Mouse (Mus musculus) effector memory CD4-positive, alpha-beta T cell, adult 7 months (primary cell): Measurements from ENCODE around the gene Dap3. TPM values are rescaled to one million over a fixed set of nuclear protein-coding genes. Genes with fewer than 3 reads are reported as not detected.

Source experiments
- polyA plus RNA-seq: library from polyadenylated mRNA; unstranded; fragments of 100-300 nt; shearing (Covaris generic); gene quantifications from one replicate; pipeline ENCODE4 v1.2.1, GENCODE M21; 2017

The Dap3 gene
- polyA plus RNA-seq, result 114 TPM

GRCm38 (mm10) chr3:88950576-88951326 lies at the start of gene Dap3, which contains the start of gene Ash1l:
TSS of gene Dap3 (minus strand) at chr3:88951181.
TSS of gene Ash1l (plus strand) at chr3:88950622.

GRCm38 (mm10) chr3:88913511-88914383 lies 37.2 kb downstream of the Dap3 start, which contains the start of gene Msto1:
TSS of gene Msto1 (minus strand) at chr3:88913999.

Other genes starting within 250 kb of the Dap3 start
- 20.9 TPM for gene Rit1, start 234.3 kb downstream of the Dap3 start, polyA plus RNA-seq
- gene Syt11, start 176.0 kb downstream of the Dap3 start, polyA plus RNA-seq, result 35.3 TPM
- gene Gon4l, start 116.0 kb downstream of the Dap3 start, polyA plus RNA-seq, result 20.7 TPM
- gene Msto1, start 37.2 kb downstream of the Dap3 start, polyA plus RNA-seq, result 8.5 TPM
- 28.8 TPM for gene Ash1l, start 559 bp downstream of the Dap3 start, polyA plus RNA-seq
- 76.9 TPM for gene Rusc1, start 142.1 kb upstream of the Dap3 start, polyA plus RNA-seq
- gene Gm43738, start 149.9 kb upstream of the Dap3 start, polyA plus RNA-seq, result not detected
- gene Fdps, start 150.8 kb upstream of the Dap3 start, polyA plus RNA-seq, result 39.4 TPM
- not detected for gene Pklr, start 185.0 kb upstream of the Dap3 start, polyA plus RNA-seq
- gene Hcn3, start 209.0 kb upstream of the Dap3 start, polyA plus RNA-seq, result 0.48 TPM
- gene Clk2, start 213.6 kb upstream of the Dap3 start, polyA plus RNA-seq, result 80.7 TPM
- gene Scamp3, start 226.3 kb upstream of the Dap3 start, polyA plus RNA-seq, result 240 TPM
- 102 TPM for gene Fam189b, start 232.0 kb upstream of the Dap3 start, polyA plus RNA-seq